Mouse (Mus musculus) cerebellum, adult 8-10 months (tissue): ENCODE measurements at regions not wholly inside any gene's neighbourhood (a gene's known extent, or its start where the extent isn't known, plus 50 kb on each side); places are given as distances from the start of the nearest gene placed in this dataset.
A peak's percentile ranks its signal among the peaks of the same experiment; 100 is the strongest.

Experiments
- DNase-seq: peaks from one replicate; pipeline ENCODE4 v3.0.0; 2022

- DNase-seq: no peak
Measured at GRCm38 (mm10) chr9:122629171-122629904, 117.8 kb upstream of the Topaz1 start.

- DNase-seq: no peak
Measured at GRCm38 (mm10) chr9:122631793-122632192, 115.4 kb upstream of the Topaz1 start.

GRCm38 (mm10) chr9:122633484-122633883, 113.7 kb upstream of the Topaz1 start:
- DNase-seq: no peak

GRCm38 (mm10) chr9:122635138-122635964, 111.8 kb upstream of the Topaz1 start:
- peak; percentile 13 for DNase-seq

GRCm38 (mm10) chr9:122637591-122637990, 109.6 kb upstream of the Topaz1 start:
- DNase-seq: no peak

GRCm38 (mm10) chr9:122639239-122639638, 107.9 kb upstream of the Topaz1 start:
- no peak for DNase-seq

GRCm38 (mm10) chr9:122642913-122643312, 104.2 kb upstream of the Topaz1 start:
- DNase-seq: no peak

- DNase-seq: no peak
Measured at GRCm38 (mm10) chr9:122645569-122645968, 101.6 kb upstream of the Topaz1 start.

GRCm38 (mm10) chr9:122650862-122651261, 96.3 kb upstream of the Topaz1 start:
- DNase-seq: no peak

GRCm38 (mm10) chr9:122655583-122655982, 91.6 kb upstream of the Topaz1 start:
- no peak for DNase-seq

GRCm38 (mm10) chr9:122660050-122660449, 87.1 kb upstream of the Topaz1 start:
- no peak for DNase-seq

GRCm38 (mm10) chr9:122666978-122667645, 80.0 kb upstream of the Topaz1 start:
- DNase-seq: no peak

GRCm38 (mm10) chr9:122667646-122667981, 79.5 kb upstream of the Topaz1 start:
- DNase-seq: no peak

- DNase-seq: no peak
Measured at GRCm38 (mm10) chr9:122673777-122674176, 73.4 kb upstream of the Topaz1 start.

- no peak for DNase-seq
Measured at GRCm38 (mm10) chr9:122678001-122678696, 69.0 kb upstream of the Topaz1 start.

GRCm38 (mm10) chr9:122687170-122687569, 60.0 kb upstream of the Topaz1 start:
- no peak for DNase-seq

- no peak for DNase-seq
Measured at GRCm38 (mm10) chr9:122691879-122692278, 55.3 kb upstream of the Topaz1 start.

GRCm38 (mm10) chr9:122695724-122696123, 51.4 kb upstream of the Topaz1 start:
- no peak for DNase-seq
